Mouse (Mus musculus) bone marrow, adult 2 months (tissue): ENCODE measurements around the gene Dapk2.

Experiments
- CTCF ChIP-seq: fragments of 200-500 bp; IDR thresholded peaks from 2 replicates; pipeline ENCODE4 v1.5.1; 2011; ENCODE audit warnings: low read length, control low read depth; ENCODE audit not compliant: control insufficient read depth, insufficient read depth
- POLR2A ChIP-seq: fragments of 200-500 bp; IDR thresholded peaks from 2 replicates; pipeline ENCODE4 v1.6.1; 2011; ENCODE audit warnings: low read depth, mild to moderate bottlenecking, control low read depth, low read length, borderline replicate concordance; ENCODE audit not compliant: control insufficient read depth

DNA sequence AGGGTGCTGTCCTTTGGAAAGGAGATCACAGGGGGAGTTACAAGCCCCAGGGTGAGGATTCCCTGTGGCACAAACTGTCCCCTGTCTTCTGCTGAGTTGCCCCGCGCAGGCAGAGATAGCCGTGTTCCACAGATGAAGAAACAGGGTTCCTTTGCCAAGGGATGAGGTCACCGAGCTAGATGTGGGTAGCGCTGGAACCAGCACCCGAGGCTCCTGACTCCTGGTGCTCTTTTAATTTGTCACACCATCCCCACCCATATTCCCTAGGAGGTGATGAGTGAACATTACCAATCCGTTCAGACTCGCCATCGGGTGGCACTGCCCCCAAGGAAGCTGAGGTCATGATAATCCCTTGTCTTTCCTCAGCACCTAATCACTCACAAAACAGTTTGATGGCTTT lies 5.0 kb downstream of the Dapk2 start:
- TF ChIP-seq CTCF (peak; percentile 45; the same call in 1 of the 2 replicates), POLR2A (no peak)
